Mouse (Mus musculus) midbrain, embryonic 11.5 days (tissue): ENCODE results near the gene Mfsd14a. TPM values are rescaled to one million over a fixed set of nuclear protein-coding genes. Genes with fewer than 3 reads are reported as not detected.
A peak's percentile ranks its signal among the peaks of the same experiment; 100 is the strongest.

Source experiments
- ATAC-seq: fragments of 200-750 bp; cut with Nextera tagmentation; 2 replicates; pipeline ENCODE4 v1.8.0; 2017; ENCODE audit warnings: moderate TSS enrichment, moderate library complexity; ENCODE audit not compliant: low FRiP score
- DNase-seq: peaks from one replicate; pipeline ENCODE4 v3.0.0; 2015; ENCODE audit warnings: low spot score; ENCODE audit errors: missing footprints
- H3K27ac ChIP-seq: fragments of 300-500 bp; sonication (generic); 2 replicates; pipeline ENCODE4 v1.5.1; 2014; ENCODE audit warnings: low read depth, low read length
- H3K27me3 ChIP-seq: fragments of 300-500 bp; sonication (generic); 2 replicates; pipeline ENCODE4 v1.6.1; 2014; ENCODE audit warnings: mild to moderate bottlenecking, low read length, moderate library complexity, mixed read lengths; ENCODE audit not compliant: control insufficient read depth, insufficient read depth
- H3K36me3 ChIP-seq: fragments of 300-500 bp; sonication (generic); 2 replicates; pipeline ENCODE4 v1.6.1; 2014; ENCODE audit warnings: mild to moderate bottlenecking, low read length, moderate library complexity, mixed read lengths; ENCODE audit not compliant: control insufficient read depth, insufficient read depth
- H3K4me1 ChIP-seq: fragments of 300-500 bp; sonication (generic); 2 replicates; pipeline ENCODE4 v1.6.1; 2014; ENCODE audit warnings: low read length; ENCODE audit not compliant: control insufficient read depth, insufficient read depth
- H3K4me2 ChIP-seq: fragments of 300-500 bp; sonication (generic); 2 replicates; pipeline ENCODE4 v1.6.1; 2014; ENCODE audit warnings: mild to moderate bottlenecking, moderate library complexity
- H3K4me3 ChIP-seq: fragments of 300-500 bp; sonication (generic); 2 replicates; pipeline ENCODE4 v1.5.1; 2014; ENCODE audit warnings: low read depth, low read length
- H3K9ac ChIP-seq: fragments of 300-500 bp; sonication (generic); 2 replicates; pipeline ENCODE4 v1.6.1; 2014; ENCODE audit warnings: low read length
- H3K9me3 ChIP-seq: fragments of 300-500 bp; sonication (generic); 2 replicates; pipeline ENCODE4 v1.6.1; 2016; ENCODE audit warnings: low read length; ENCODE audit not compliant: control insufficient read depth
- WGBS: fragments of 180-500 bp; shearing (Covaris S2); extraction: QIAGEN DNeasy Blood & Tissue Kit; methylation state at CpG from one replicate; pipeline ENCODE4 v1.1.7; 2014; 5-methylcytosine and 5-hydroxymethylcytosine counted together
- polyA plus RNA-seq: library from polyadenylated mRNA; unstranded; fragments of >200 nt; fragmentation: Nextera tagmentation; extraction: Ambion mirVana; gene quantifications from 2 replicates; pipeline ENCODE4 v1.2.1, GENCODE M21; 2014

The Mfsd14a gene
- polyA plus RNA-seq: 88.7 and 91.6 TPM in 2 replicates

DNA sequence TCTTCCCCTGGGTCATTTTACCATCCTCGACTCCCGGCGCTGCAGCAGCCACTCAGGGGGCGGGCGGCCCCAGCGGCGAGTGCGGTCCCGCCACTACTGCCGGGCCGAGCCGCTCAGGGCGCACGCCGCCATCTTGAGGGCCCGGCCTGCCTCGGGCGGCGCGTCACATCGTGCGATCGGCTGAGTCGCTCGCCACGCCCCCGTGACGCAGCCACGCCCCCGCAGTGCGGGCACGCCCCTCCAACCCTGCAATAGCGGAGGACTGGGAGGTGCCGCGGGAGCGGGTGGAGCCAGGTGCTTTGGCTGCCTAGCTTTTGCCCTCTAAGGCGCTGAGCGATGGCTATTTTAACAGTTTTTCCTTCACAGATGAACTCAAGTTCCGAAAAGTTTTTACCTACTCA lies at the start of gene Mfsd14a:
Gene Mfsd14a, minus strand, starts transcription at position 215 of the 401 bp plus-strand sequence.
- under 1% methylated on average over 39 of the region's 39 CpGs for WGBS
- ATAC-seq: peak; percentile 99

DNA sequence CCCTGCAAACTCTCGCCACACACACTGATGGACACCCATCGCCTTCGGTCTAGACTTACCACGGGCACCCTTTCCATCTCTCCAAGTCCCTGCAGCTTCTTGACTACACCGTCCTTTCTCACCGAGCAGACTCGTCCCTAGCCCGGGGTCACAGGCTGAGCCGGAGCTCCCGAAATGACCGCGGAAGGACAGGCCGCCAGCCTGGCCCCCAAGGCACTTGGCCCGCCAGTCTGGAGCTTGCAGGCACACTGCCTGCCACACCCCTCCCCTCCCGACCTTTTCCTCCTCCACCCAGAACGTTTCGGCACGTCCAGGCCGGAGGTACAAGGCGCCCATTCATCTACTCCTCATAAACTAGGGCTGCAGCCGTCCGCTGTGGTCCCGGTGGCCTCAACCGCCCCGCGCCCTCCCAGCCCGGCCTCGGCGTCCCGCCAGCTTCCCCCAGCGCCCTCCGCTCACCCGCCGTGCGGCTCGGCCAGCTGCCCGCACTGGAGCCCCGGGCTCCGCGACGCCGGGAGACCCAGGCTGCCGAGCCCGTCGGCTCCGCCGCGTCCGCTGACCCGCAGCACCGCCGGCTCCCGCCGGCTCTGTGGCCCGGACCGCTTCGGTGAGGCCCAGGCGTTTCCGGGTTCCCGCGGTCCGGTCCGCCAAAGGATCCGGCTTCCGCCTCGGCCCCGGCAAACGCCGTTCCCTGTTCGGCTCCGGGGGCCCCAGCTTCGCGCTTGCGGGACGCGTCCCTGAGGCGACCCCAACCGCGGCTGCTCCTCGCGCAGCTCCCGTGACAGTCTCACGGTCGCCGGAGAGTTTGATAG lies 49.4 kb upstream of the Mfsd14a start:
- WGBS: under 1% methylated on average over 85 of the region's 85 CpGs

More for the DNA sequence above, at the start of gene Mfsd14a:
- H3K27me3 ChIP-seq: no peaks in the 10 kb centered on the region
- H3K4me3 ChIP-seq: peak within 1 kb of the TSS; percentile 95
- H3K4me1 ChIP-seq: peaks cover 17% of the 10 kb centered on the region
- peak; percentile 100 for DNase-seq
- peak within 1 kb of the TSS; percentile 80 for H3K27ac ChIP-seq
- no peaks in the 10 kb centered on the region for H3K36me3 ChIP-seq
- peak within 1 kb of the TSS; percentile 75 for H3K4me2 ChIP-seq
- no peaks in the 10 kb centered on the region for H3K9me3 ChIP-seq
- peak within 1 kb of the TSS; percentile 97 for H3K9ac ChIP-seq

DNA sequence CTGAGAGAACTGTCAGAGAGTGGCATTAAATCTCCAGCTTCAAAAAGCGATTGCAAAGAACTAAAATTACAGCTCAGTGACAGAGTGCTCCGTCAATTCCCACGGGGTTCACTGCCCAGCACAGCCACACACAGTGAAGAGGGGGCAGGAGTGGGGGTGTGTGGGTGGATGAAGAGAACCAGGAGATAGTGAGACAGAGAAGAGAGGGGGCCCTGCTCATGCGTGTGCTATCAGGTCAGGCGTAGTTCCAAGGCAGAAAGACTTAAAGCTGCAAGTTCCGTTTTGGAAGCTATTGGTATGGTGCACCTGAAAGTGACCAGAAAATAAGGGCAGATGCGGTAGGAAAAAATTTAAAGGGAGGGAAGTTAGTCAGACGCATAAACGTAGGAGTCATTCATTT lies 48.5 kb upstream of the Mfsd14a start:
- peak overlapping the region; percentile 85 for H3K4me3 ChIP-seq
- H3K27ac ChIP-seq: no peak overlapping the region
- H3K9me3 ChIP-seq: no peaks in the 10 kb centered on the region
- DNase-seq (no peak), ATAC-seq (no peak)
- 65% methylated on average over 9 of the region's 9 CpGs for WGBS
- 0 out of 2 replicates have a peak, but pooled peaks cover 4% of the 10 kb centered on the region for H3K27me3 ChIP-seq
- peaks cover 4% of the 10 kb centered on the region; the same call in 1 of the 2 replicates for H3K4me1 ChIP-seq
- no peak overlapping the region for H3K9ac ChIP-seq
- H3K4me2 ChIP-seq: peak overlapping the region; percentile 79
- no peaks in the 10 kb centered on the region for H3K36me3 ChIP-seq

More for the DNA sequence above, 49.4 kb upstream of the Mfsd14a start:
- no peaks in the 10 kb centered on the region for H3K9me3 ChIP-seq
- peak; percentile 97 for DNase-seq
- peaks cover 4% of the 10 kb centered on the region; the same call in 1 of the 2 replicates for H3K4me1 ChIP-seq
- no peaks in the 10 kb centered on the region for H3K36me3 ChIP-seq
- peak overlapping the region; percentile 79 for H3K4me2 ChIP-seq
- peak overlapping the region; percentile 91 for H3K9ac ChIP-seq
- H3K27ac ChIP-seq: peak overlapping the region; percentile 35; the same call in 1 of the 2 replicates
- 0 out of 2 replicates have a peak, but pooled peaks cover 4% of the 10 kb centered on the region for H3K27me3 ChIP-seq
- ATAC-seq: peak; percentile 89
- peak overlapping the region; percentile 85 for H3K4me3 ChIP-seq

DNA sequence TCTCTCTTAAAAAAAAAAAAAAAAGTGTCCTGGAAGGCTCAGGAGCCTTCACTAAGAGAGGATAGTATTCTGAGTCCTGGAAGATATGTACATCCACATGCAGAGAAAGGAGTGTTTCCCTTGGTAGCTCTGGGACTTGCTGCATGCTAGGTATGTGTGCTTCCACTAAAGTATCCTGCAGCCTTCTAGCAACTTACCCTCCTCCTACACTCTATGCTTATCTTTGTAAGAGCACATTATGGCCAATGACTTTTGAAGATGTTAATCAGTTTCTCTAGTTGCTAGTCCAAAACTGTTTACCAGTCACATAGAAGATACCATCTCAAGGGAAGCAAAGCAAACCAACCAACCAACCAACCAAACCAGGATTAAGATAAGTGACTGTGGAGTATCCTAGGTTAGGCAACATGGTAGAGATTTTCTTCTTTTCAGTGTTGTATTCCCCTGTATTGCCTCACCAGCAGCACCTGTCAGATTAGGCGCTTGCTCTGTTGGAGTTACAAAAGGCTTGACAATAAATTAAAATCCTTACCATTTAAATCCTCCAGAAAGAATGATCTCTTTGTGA lies 43.2 kb upstream of the Mfsd14a start:
- DNase-seq: no peak

DNA sequence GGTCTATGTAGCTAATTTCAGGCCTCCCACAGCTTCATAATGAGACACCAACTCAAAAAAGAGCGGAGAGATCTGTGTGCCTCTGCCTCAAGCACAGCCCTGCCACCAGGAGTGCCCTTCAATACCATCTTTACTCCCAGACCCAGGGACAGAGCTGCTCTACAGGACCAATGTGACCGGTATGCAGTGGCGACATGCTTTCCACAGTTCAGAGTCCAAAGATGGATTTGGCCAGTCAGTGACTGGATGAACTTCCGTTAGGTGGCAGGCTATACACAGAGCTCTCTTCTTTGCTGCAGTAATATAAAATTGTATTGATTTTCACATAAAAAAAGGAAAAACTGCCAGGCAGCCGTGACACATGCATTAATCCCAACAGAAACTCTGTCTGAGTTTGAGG lies 41.4 kb upstream of the Mfsd14a start:
- Histone ChIP-seq H3K4me1 (no peaks in the 10 kb centered on the region), H3K27me3 (no peaks in the 10 kb centered on the region), H3K9ac (no peak overlapping the region), H3K9me3 (no peaks in the 10 kb centered on the region), H3K4me2 (no peak overlapping the region), H3K27ac (no peak overlapping the region), H3K36me3 (no peaks in the 10 kb centered on the region), H3K4me3 (no peak overlapping the region)
- ATAC-seq (no peak), DNase-seq (no peak)
- 89% methylated on average over 5 of the region's 5 CpGs for WGBS

More for the DNA sequence above, 43.2 kb upstream of the Mfsd14a start:
- no peak for ATAC-seq
- Histone ChIP-seq H3K4me1 (no peaks in the 10 kb centered on the region), H3K4me2 (no peak overlapping the region), H3K27ac (no peak overlapping the region), H3K36me3 (no peaks in the 10 kb centered on the region), H3K9me3 (no peaks in the 10 kb centered on the region), H3K4me3 (no peak overlapping the region), H3K9ac (no peak overlapping the region), H3K27me3 (no peaks in the 10 kb centered on the region)
- 79% methylated on average over 1 of the region's 1 CpGs for WGBS

DNA sequence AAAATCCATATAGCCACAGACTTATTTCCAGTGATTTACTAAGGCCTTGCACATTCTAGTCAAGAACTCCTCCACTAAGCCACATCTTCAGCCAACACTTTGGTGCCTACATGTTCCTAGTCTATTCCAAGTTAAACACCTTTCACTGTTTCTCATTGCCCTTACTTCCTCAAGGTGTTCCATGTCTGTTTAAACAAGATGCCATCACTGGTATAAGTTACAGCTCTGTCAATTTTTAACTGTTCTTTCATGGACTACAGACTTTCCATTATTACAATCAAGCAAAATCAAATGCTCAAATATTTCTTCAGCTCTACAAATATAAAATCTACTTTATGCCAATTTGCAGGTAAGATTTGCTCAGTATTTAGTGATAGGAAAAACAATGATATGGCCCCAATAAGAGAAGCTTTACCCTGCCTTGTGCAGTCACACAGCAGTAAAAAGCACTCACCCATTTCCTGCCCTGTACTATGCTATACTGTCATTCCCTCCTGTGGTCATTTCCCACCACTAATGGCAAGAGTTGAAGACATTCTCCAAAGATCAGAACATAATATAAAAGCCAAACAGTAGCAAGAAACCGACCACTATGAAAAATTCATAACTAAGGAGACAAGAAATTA lies 40.3 kb upstream of the Mfsd14a start:
- Histone ChIP-seq H3K9me3 (no peaks in the 10 kb centered on the region), H3K27me3 (no peaks in the 10 kb centered on the region), H3K36me3 (no peaks in the 10 kb centered on the region), H3K9ac (no peak overlapping the region), H3K4me3 (no peak overlapping the region), H3K27ac (no peak overlapping the region), H3K4me1 (no peaks in the 10 kb centered on the region), H3K4me2 (no peak overlapping the region)
- WGBS: 82% methylated on average over 1 of the region's 1 CpGs
- DNase-seq (no peak), ATAC-seq (no peak)

DNA sequence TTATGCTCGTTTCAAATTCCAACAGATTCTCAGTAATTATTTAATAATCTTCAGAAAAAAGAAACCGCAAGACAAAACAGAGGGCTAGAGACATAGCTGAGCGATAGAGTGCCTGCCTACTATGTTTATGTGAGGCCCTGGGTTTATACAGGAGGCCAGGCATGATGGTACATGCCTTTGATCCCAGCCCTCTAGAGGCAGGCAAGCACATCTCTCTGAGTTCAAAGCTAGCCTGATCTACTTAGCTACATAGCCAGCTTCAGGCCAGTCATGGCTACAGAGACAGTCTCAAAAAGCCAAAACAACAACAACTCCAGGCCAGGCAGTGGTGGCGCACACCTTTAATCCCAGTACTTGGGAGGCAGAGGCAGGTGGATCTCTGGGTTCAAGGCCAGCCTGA lies 39.1 kb upstream of the Mfsd14a start:
- H3K9me3 ChIP-seq: no peaks in the 10 kb centered on the region
- H3K9ac ChIP-seq: no peak overlapping the region
- no peak overlapping the region for H3K4me3 ChIP-seq
- no peaks in the 10 kb centered on the region for H3K36me3 ChIP-seq
- no peak for DNase-seq
- ATAC-seq: no peak
- no peaks in the 10 kb centered on the region for H3K4me1 ChIP-seq
- no peak overlapping the region for H3K4me2 ChIP-seq
- H3K27me3 ChIP-seq: no peaks in the 10 kb centered on the region
- no peak overlapping the region for H3K27ac ChIP-seq
- 95% methylated on average over 4 of the region's 4 CpGs for WGBS

DNA sequence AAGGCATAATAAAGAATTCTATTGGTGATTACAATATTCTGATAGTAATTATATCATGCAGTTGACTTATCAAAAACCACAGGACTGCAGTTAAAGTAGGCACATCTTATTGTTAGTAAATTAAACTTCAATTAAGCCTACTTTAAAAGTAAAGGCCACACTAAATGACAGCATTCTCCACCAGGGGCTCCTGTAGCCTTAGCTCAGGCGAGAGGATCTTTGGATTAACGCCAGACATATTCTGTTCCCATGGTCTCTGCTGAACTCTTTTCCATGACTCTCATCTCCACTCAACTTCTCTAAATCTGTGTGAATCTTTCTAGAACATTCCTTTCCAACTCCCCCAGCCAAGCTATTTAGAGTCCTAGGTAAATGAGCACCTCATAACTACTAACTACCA lies 36.3 kb upstream of the Mfsd14a start:
- H3K27me3 ChIP-seq: no peaks in the 10 kb centered on the region
- no peak overlapping the region for H3K4me3 ChIP-seq
- no peaks in the 10 kb centered on the region for H3K36me3 ChIP-seq
- H3K27ac ChIP-seq: no peak overlapping the region
- DNase-seq (no peak), ATAC-seq (no peak)
- 84% methylated on average over 2 of the region's 2 CpGs for WGBS
- no peak overlapping the region for H3K4me2 ChIP-seq
- H3K9me3 ChIP-seq: no peaks in the 10 kb centered on the region
- no peak overlapping the region for H3K9ac ChIP-seq
- H3K4me1 ChIP-seq: no peaks in the 10 kb centered on the region

DNA sequence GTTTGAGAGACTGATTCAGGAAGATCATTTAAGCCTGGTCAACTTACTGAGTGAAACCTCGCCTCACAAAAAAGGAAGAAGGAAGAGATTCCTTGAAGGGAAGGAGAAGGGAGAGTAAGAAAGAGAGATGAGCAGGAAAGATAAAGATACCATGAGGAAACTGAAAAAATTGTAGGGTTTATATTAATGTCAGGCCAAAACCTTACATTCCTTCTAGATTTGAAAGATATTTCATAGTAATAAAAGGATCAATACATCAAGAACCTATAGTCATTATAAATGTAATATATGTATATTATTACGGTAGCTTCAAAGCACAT lies 33.1 kb upstream of the Mfsd14a start:
- DNase-seq (no peak), ATAC-seq (no peak)
- Histone ChIP-seq H3K36me3 (no peaks in the 10 kb centered on the region), H3K27ac (no peak overlapping the region), H3K9ac (no peak overlapping the region), H3K27me3 (no peaks in the 10 kb centered on the region), H3K4me2 (no peak overlapping the region), H3K9me3 (no peaks in the 10 kb centered on the region), H3K4me1 (no peaks in the 10 kb centered on the region), H3K4me3 (no peak overlapping the region)
- WGBS: 91% methylated on average over 2 of the region's 2 CpGs
